Mouse (Mus musculus) frontal cortex, postnatal 25 days (tissue): Measurements from ENCODE around the gene Cth.
"Not testable (repeated sequence)": the region's sequence is repeated elsewhere in the genome, so short reads cannot be mapped to it uniquely, and the experiment has no call there.

Experiments
- DNase-seq, 2 experiments: peaks; one replicate each; pipeline ENCODE4 v3.0.0; 2022; ENCODE audit warnings: low spot score in 2 of 2

Gene Cth

DNA sequence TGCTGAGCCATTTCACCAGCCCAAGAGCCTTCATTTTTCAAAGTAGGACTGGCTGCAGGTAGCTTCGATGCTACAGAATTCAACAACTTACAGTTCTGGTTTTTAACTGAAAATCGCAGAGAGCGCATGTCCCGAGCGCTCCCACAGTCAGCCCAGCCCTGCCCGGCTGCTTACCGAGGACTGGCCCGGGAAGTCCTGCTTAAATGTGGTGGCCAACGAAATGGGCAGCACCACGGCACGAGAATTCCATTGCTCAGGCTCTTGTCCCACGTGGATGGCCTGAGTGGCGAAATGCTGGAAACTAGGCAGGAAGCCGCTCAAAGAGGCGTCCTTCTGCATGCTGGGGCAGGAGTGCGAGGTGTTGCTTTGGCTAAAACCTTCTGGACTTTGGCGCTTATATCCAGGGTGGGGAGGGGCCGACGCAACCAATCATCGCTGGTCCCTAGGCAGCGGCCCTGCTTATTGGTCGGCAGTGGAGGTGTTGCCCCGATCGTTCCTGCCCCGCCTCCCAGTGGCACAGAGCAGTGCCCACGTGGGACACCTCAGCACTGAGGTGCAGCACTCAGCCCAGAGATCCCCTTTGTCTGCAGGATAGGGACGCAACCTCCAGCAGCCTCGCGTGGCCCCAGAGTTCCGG is at the start of gene Cth:
TSS of gene Cth (minus strand) at position 386 of the 637 bp plus-strand sequence.
- DNase-seq: peak; percentile 62 to 69

DNA sequence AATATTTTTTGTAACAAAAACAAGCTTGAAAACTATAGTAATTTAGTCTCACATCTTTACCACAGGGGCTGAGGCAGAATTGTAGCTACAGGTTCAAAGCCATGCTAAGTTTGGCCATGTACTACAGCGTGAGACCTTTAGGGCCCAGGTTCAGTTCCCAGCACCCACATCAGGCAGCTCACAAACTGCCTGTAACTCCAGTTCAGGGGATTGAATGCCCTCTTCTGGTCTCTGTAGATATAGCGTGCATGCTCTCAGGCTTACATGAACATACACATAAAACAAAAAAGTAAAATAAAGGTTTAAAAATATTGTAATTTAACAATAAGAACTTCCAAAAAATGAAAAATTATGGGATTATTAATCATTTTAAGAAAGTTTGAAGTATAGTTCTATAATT is 48.4 kb upstream of the Cth start:
- DNase-seq: no peak

DNA sequence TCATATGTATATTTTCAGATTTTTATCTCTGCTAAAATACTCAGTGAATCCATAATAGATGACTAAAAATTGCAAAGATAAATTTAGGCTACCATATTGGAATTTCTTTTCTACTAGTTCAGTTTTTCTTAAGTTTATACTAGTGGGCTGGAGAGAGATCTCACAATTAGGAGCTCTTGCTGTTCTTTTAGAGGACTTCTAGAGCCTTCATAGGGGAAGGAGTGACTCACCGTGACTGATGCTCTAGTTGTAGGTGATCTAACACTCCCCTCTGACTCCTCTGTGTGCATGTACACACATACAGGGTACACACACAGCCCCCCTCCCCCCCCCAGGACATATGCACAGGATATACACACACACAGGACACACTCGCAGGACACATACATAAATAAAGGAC is 46.3 kb upstream of the Cth start:
- no peak for DNase-seq

DNA sequence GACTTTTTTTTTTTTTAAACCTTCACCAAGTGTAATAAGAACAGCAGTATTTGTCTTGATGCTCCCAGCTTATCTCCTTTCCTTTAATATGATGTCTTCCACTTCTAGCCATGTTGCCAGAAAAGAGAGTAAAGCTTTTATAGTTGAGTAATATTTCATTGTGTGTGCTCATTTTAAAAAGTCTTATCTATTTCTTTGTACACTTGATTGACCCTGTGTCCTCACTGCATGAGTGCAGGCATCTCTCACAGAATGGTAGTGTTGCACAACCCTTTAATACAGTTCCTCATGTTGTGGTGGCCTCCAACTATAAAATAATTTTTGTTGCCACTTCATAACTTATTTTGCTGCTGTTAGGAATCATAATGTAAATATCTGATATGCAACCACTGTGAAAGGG is 32.4 kb upstream of the Cth start:
- no peak for DNase-seq

DNA sequence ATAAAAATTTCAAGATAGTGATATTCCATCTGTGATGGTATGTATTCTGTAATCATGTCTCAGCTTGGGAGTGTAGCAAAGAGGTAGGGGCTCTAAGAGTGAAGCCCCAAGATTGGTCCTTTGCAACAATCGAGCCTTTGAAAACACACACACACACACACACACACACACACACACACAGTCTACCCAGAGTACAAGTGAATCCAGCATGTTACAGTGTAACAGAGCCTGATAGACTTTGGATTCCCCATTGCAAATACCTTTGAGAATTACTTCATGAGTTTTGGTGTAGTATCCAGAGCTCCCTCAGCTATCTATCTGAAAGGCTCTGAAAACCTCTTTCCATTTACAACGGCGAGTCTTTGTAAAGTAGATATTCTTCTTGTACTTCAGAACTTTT is 31.3 kb upstream of the Cth start:
- DNase-seq: no peak

DNA sequence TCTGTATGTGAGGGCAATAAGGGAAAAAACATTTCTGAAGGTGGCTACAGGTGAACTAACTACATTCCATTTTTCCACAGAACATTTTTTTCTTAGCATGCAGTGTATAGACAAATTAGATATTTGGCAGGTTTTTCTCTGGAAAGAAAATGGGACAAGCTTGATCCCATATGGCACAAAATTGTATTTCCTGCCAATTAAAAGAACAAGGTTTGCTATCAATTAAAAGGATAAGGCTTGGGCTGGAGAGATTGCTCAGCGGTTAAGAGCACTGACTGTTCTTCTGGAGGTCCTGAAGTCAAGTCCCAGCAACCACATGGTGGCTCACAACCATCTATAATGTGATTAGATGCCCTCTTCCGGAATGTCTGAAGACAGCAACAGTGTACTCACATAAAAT is 30.6 kb upstream of the Cth start:
- DNase-seq: no peak

DNA sequence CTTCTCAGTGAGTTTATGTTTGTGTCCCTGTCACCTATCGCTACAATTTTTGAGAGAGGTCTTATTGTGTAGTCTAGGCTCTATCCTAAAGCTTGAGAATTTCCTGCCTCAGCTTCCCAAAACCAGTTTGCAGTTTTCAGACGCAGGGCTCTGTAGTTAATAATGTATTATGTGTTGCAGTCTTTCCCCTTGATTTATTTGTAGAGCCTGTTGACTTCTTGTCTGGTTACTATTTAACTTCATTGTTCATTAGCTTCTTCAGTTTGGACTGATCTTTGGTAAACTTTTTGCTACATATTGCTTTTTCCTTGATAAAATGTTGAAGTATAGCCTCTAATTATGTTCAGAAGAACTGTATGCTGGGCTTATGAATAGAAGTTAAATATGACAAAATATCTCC is 27.8 kb upstream of the Cth start:
- no peak for DNase-seq

DNA sequence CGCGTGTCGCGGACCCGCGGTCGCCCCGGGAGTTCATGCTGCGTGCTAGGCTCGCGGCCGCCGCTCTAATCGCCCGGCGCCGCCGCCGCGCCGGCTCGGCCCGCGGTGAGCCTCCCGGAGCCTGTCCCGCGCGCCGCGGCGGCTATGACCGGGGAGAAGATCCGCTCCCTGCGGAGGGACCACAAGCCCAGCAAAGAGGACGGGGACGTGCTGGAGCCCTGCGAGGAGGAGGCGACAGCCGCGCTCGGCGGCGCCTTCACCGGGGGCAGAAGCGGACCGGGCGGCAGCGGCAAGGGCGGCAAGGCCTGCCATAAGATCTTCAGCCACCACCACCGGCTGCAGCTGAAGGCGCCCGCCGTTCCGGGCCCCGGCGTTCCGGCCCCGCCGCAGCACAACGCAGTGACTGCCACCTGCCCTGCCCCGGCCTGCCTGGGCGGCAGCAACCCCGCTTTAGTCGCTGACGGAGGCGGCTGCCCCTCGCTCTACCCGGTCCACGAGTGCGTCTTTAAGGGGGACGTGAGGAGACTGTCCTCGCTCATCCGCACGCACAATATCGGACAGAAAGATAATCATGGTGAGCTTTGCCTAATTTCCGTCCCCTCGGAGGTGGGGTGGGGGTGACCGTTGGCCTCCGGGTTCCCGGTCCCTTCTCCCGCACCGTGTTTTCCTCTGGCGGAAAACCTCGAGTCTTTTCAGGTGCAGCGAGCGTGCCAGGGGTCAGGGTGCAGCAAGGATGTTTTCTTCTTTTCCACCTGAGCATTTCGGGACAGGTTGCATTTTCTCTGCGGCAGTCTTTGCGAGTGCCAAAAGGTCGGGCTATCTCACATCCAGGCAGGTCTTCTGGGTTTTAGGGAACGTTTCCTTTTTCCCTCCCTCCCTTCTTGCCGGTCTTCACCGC is 22.8 kb upstream of the Cth start:
- peak; percentile 20 to 31 for DNase-seq

DNA sequence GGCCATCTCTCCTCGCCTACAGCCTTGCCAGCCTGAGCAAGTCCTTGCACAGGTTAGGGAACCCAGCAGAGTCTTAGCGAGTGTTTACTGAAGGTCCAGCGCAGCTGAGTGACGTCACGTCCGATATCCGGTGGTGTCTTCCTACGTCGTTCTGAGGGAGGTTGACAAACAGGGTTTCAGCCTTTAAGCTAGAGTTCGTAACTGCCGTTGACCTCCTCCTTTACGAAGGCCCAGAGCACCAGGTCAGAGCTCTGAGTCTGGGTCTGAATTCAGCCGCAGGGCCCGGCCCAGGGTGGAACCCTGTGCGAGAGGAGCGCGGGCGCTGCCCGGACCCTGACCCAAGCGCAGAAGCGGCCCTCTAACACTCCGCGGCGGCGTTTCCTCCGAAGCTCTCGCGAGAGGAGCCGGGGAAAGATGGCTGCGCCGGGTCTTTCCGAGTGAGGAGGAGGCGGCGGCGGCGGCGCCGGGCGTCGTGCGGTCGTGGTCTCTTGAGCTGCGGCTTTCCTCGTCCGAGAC is 22.0 kb upstream of the Cth start, which contains the start of gene Ankrd13c:
TSS of gene Ankrd13c (plus strand) at position 397 of the 516 bp plus-strand sequence.
- DNase-seq: peak; percentile 85 to 88

DNA sequence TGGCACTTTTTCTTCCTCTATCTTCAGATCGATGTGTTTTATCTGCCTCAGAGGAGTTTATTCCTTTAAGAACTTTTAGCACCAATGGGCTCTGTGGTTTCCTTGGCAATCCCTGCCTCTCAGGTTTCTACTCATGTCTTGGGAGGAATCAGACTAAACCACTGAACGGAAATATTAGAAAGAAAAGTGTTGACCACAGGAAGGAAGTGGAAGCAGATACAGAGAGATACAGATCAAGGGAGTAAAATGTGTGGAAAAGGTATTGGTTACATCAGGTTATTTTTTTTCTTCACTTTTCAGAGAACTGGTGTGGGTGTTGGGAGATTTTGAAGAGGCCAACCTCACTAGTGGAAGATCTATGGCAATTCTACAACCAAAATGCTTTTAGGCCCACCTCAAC is 13.7 kb upstream of the Cth start:
- no peak for DNase-seq

DNA sequence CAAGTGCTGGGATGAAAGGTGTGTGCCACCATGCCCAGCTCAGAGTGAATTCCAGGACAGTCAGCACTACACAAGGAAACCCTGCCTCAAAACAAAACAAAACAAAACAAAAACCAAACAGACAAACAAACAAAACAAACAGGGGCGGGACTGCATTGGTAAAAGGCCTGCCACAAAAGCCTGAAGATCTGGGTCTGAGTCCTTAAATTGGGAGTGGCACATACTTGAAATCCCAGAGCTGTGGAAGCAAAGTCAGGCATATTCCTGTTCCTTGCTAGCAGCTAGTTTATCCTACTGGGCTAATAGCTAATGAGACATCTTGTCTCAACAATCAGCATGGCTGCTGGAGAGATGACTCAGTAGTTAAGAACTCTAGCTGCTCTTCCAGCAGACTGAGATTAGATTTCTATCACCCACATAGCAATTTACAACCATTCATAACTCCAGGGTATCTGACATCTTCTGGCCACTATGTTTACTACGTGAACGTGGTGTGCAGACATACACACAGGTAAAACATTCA is 9.5 kb upstream of the Cth start:
- DNase-seq: no peak

DNA sequence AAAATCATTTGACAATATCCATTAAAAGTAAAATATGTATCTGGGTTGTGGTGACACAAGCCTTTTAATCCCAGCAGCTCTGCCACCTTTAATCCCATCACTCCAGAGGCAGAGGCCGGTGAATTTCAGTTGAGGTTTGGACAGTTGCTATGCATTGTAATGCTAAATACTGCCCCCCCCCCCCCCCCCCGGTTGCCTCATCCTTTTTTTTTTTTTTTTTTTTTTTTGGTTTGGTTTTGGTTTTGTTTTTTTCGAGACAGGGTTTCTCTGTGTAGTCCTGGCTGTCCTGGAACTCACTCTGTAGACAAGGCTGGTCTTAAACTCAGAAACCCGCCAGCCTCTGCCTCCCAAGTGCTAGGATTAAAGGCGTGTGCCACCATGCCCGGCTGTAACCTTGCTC is 8.3 kb upstream of the Cth start:
- not testable (repeated sequence) for DNase-seq

DNA sequence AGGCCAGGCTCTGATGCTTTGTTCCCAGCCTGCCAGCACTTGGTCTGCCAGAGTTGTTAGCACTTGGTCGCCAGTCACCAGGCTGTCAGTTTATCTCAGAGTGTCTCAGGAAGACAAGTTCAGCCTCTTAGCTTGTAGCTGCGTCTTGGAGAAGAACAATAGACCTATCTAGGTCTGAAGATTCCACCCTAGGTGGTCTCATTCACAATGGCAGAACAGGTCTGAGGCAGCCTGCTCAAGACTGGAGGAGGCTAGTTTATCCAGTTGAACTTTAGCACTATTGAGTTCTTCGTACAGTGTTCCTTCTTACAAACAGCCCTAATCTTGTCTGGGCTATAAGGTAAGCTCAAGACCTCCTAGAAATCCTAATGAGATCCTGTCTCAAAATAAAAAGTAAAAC is 7.2 kb upstream of the Cth start:
- no peak for DNase-seq

DNA sequence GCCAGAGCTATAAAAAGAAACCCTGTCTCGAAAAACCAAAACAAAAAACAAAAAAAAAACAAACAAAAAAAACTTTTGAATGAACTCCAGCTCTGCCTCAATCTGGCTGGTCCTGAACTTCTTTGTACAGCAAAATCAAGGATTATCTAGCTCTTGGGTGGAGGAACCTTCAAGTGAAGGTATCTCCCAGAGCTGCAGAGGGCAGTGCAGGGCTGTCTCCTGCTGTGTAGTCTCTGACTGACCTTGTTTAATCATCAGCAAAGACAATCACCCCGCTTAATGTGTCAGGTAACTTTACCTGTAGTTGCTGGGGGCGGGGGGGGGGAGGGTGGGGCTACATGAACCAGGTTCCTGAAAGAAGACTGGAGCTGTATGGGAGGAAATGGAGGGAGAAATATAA is 6.7 kb upstream of the Cth start:
- DNase-seq: no peak

DNA sequence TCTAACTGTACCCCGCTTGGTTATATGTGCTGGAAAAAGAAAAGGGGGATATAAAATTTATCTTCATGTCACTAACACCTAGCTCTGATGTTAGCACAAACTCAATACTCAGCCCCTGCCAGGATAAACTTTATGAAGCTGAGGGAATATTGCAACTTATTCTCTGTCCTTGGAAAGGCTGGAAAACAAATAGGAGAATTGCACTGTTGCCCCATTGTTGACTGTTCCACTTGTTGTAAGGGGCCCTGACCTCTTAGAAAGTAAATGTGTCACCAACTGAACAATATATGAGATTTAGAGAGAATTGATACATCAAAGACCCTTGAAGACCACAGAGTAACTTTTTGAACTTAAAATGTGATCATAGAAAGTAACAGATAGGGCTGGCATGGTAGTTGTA is 4.5 kb upstream of the Cth start:
- no peak for DNase-seq

DNA sequence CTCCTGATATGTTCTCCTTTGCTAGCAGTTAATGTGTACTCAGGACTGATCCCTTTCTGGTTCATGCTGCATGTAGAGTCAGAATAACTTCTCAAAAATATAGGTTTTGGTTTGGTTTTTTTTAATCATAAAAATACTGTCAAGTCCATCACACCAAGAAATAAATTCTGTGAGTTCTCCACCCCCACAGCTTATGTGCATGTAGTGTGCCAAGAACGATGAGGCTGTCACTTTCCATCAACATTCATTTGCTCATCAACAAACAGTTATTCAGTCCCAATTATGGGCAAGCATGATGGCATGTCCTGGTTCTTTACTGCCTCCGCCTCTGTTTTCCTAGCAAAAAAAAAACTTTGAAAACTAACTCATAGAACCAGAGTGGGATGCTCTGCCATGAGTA is 3.9 kb upstream of the Cth start:
- DNase-seq: no peak

DNA sequence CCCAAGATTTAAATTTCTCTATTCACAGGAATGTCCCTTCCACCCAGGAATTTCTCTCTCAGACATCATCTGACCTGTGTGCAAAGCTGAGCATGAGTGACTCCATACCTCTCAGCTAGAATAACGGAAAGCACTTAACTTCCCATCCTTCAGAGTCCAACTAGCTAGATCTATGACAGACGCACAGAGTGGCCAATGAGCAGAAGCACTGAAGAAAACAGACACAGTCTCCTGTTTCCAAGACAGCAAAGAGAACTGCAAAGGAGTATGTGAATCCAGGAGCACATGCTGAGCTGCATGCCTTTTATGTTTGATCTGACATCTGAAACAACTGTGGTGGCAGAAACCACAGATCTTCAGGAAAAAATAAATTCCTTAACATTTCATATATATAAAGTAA is 1.9 kb upstream of the Cth start:
- no peak for DNase-seq

DNA sequence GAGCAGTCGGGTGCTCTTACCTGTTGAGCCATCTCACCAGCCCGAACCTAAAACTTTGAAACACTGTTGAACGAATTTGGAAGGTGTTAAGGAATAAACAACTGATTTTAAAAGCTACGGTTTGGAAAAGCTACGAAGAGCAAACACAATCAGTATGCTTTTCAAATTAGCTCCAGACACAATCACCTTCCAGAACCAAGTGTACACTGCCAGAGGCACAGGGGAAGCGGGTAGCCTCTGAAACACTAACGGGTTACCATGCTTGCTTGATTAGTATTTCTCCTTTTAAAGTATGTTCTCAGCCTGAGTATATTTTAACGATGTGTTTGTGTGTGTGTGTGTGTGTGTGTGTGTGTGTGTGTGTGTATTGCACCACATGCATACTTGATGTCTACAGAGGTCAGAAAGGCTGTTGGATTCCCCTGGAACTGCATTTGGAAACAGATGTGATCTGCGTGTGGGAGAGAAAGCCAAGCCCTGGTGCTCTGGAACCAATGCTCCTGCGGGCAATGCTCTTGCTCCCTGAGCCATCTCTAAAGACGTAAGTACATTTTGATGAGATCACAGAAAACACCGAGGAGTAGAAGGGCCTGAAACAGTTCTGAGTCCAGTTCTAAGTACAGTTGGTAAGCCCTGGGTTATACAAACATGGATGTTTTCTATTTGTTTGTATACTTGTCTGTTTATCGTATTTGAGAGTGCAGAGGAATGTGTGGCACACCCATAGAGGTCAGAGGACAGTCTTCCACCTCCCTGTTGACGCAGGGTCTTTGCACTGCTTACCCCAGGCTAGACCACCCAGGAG is 1.0 kb upstream of the Cth start:
- DNase-seq: no peak

DNA sequence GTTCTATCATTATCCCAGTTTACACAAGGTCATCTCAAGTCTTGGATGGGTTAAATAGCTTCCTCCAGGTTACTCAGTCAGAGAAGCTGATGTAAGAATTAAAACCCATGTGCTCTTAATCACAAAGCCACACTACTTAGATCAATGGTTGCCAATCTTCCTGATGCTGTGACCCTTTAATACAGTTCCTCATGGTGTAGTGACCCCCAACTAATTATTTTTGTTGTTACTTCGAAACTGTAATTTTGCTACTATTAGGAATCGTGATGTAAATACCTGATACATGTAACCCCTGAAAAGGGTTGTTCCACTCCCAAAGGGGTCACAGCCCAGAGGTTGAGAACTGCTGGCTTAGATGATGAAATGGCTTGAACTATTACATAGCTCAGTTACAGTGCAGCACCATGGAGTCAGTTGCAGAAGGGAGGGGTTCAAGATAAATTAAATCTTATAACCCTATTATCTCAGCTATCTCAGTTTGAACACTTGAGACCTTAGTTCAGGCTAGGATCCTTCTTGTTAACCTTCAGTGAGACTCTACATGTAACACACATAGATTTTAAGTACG is 1.5 kb downstream of the Cth start:
- no peak for DNase-seq

DNA sequence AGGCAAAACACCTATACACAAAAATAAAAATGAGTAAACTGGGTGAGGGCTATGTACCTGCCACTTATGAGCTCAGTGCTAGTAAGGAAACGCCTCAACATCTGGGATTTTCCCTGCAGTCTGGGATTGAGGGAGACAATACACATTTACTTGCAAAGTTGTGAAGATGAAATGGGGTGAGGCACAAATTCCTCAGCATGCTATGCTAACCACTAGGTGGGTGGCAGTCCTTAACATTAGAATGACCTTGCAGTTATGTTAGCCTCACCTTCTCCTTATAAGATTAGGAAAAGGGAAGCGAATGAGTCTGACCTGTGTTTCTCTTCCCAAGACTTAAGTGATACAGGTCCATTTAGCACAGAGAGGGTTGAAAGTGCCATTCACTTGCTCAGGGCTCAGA is 3.5 kb downstream of the Cth start:
- no peak for DNase-seq

DNA sequence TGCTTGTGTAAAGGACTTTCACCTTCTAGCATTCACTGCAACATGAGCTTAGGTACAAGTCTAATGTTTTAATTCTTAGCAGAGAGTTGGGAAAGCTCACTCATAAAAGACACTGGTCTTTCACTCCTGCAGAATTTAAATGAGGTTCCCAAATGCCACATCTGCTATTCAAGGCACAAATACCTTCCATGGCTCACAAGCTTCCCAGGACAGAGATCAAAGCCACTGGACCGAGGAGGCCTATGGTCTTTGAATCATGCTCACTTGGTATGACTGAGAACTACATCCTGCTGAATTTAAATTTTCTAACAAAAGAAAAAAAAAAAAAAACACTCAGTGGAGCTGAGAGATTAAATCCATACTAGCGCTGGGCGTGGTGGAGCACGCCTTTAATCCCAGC is 8.5 kb downstream of the Cth start:
- DNase-seq: no peak

DNA sequence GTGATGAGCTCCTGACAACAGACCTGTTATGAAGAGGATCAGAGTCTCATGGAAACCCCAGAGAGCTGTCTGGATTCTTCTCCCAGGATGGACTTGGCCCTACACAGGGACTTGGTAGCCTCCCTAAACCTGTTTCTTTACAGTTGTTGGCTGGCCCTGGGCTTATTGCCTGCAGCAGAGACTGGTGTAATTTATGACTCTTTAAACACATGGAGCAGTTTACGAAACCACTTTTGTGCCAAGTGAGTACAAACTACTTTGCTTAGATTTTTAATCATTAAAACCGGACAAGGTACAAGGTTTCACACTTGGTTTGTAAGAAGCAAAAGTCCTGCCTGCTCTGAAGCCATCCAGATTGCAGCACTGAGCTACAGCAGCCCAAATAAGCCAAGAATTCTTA is 12.7 kb downstream of the Cth start:
- DNase-seq: no peak
